Mouse (Mus musculus): ENCODE measurements around the gene Edaradd.

Edaradd gene

DNA sequence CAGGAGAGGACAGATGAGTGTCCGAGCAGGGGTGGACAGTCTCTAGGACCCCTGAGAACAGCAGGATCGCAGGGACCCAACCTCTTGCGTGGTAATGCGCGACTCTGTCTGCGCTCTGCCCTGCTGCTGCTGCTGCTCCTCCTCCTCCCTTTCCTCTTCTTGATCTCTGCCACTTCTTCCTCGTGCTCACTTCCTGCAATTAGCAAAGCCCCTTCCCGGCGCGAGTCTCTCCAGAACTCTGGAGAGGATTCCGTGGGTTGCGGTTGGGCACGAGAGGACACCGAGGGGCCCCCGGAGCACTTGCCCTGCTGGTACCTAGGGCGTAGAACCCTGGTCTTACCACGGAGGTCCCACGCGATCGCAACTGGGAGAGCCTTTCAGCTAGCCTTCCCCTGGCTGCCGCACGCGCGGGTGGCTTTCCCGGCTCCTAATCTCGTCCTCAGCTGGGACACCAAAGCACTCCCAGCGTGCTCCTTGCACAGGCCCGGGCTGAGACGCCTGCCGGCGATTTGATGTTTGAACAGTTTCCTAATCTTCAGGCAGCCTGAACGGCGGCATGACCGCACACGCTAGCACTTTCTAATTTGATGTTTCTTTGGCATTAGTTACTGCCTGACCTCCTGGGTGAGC lies at the start of gene Edaradd:
Gene Edaradd, minus strand, starts transcription at position 484 of the 630 bp plus-strand sequence.
- no peak for DNase-seq

DNA sequence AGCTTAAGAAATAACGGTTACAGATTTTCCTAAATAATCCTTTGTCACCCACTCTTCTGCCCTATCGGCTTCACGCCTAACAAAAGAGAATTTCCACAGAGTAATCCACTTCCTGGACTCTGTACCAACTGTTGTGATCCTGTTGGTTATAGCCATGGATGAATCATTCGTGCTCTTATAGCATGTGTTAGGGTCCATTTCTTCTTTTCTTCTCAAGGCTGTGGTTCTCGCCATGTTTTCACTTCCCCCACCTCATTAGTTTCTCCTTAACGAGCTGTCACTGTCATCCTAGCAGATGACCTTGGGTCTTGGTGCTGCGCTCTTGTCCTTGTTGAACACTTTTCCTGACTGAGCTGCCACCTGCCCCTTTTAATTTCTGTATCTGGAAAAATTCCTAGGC lies 49.5 kb upstream of the Edaradd start:
- no peak for DNase-seq

DNA sequence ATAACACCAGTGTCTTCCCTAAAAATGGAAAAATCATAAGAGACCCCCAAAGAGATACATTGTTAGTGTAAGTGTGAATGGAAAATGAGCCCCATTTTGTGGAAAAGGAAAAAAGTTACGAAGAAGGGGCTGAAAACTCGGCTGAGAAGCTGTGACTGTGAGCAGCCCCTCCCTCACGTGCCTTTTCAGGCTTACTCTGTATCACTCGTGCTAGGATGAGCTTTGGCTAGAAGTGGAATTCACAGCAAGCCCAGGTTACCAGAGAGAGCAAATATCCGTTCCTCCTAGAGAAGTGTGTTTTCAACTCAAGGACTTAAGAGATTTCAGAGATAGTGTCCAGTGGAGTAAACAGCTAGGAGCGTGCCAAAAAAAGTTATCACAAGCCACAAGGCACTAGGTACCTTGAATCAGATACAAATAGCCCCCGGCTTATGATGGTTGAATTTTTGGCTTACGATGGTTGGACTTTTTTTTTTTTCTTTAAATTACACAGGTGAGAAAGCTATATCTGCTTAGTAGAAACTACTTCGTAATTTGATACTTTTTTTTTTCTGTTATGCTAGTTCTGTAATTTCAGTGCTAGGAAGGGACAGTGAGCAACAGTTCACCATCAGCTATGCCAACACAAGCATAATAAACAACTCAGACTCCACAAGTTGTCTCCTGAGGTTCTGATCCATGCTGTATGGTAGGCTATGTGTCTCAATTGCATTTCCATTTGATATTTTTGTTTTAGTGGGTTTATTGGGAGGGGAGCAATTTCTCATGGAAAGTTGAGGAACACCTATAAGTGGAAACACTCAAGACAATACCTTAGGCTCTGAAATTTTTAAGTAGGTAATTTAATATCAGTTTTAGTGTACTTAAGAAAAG lies 48.6 kb upstream of the Edaradd start:
- DNase-seq, result no peak

DNA sequence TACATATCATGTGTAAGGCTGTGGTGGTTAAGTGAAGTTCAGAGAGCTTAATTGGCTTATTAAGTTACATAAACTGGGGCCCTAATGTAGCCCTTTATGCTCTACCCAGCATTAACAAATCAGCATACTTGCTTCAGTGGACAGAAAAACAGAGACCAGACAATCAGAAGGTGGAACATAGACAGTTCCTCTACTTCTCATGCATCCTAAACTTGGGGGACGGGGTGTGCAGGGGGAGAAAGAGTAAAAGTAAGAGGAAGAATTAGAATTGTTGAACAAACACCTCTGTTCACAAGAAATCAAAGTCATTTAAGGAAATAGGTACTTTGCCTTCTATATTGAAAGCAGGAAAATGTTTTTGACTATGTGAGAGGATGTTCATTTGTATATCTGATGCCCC lies 47.7 kb upstream of the Edaradd start:
- no peak for DNase-seq

DNA sequence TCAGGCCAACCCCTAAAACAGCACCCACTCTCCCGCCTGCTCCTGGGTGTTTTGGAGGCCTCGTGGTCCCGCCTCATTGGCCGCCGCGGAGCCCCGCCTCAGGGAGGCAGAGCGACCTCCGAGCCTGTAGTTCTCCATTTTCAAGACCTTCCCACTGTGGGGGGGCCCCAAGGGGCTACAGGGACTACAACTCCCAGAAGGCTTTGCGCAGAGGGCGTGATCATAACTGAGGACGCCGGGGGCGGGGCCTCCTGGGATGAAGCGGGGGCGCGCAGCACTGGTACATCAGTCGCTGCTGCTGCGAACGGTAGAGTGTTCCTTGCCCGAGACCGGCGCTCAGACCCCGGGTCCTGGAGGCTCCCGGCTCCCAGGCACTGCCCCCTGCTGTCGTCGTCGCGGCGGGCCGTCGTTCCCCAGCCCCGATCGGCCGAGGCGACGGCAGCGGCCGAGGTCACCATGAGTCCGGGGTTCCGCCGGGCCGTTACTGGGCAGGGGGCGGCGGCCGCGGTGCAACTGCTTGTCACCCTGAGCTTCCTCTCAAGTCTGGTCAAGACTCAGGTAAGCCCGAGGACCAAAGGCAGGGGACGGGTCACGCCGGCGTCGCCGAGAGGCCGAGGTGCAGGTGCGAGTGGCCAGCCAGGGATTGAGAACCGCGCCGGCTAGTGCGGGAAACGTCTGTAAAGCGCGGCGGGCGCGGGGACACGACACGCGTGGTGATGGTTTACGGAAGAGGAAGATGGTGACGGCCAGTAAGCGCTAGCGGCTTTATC lies 45.6 kb upstream of the Edaradd start, which contains the start of gene Ero1lb:
Gene Ero1lb, plus strand, starts transcription at position 254 of the 770 bp plus-strand sequence.
- DNase-seq, result peak; percentile 100

DNA sequence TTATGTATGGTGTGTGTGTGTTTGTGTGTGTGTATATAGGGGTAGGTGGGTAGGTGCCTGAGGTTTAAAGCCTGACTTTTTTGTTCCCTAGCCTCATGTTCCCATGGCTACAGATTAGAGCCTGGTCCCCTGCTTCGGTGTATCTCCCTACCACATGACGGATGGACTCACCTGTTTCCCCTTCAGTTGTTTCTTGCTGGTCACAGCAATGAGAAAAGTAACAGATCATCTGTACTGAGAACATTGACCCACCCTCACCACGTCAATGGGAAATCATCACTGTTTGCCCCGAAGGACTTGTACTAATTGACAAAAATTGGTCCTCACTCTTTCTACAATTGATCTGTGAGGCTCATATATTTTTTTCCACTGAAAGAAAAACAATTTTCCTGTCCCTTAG lies 42.0 kb upstream of the Edaradd start:
- DNase-seq, result no peak

DNA sequence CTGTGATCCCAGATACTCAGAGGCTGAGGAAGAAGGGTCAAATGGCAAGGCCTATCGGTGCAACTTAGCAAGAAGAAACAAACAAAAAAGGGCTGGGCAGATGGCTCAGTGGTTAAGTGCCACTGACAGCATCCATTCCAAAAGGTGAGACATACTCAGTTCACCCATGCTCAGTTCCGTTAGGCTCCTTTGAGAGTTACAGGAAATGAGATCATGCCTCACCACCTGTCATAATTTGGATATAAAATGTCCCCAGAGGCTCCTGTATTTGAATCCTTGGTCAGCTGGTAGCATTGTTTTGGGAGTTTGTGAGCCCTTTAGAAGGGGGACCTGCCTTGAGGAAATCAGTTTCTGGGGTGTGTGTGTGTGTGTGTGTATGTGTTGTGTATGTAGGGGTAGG lies 41.5 kb upstream of the Edaradd start:
- DNase-seq, result no peak

DNA sequence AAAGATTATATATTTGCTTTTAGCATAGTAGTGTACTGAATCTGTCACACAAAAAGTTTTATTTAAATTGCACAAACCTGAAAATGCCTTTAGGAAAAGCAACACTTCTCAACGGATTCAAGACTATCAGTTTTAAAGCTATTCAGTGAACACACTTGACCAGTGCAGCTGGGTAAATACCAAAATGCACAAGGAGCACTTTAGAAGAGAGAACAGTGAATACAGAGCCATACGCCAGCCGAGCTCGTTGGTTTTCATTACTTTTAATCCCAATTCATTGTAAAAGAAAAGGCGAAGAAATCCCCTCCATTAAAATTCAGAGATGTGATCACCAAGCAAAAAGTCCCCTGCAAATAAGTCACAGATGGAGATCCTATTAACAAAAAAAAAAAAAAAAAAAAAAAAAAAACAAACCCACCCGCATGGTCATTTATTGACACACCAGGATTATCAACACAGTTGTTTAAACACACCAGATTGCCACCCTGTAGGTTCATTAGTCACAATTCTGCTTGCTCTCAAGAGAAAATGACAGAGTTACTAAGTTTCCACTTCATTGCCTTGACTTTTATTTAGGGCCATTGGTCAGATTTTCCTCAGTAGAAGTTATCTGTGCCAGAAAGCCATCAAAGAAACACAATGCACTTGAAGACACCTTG lies 39.4 kb upstream of the Edaradd start:
- no peak for DNase-seq

DNA sequence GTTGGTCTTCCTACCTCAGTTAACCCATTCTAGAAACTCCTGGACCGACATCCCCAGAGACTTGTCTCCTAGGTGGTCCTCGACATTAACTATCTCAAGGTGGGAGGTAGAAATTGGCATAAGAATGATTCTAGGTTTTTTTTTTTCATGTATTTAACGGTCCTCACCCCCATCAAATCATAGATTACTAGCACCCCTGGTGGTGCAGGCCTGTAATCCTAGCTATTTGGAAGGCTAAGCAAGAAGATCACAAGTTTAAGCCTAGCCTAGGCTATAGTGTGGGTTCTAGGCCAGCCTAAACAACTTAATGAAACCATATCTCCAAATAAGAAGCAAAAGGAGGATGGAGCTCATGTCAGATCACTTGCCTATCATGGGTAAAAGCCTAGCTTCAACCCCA lies 38.8 kb upstream of the Edaradd start:
- DNase-seq, result no peak

DNA sequence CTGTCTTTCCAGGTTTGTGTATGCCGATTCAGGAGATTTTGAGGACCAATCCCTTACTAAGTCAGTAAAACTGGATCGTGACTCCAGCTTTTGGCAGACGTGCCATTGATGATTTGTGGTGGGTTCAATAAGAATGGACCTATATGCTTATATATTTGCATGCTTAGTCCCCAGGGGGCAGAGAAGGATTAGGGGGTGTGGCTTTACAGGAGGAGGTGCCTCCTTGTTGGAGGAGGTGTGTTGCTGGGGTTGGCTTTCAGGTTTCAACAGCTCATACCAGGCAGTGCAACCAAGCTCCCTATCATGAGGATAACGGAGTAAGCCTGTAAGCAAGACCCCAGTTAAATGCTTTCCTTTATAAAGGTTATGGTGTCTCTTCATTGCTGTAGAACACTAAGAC lies 34.0 kb upstream of the Edaradd start:
- DNase-seq, result no peak

DNA sequence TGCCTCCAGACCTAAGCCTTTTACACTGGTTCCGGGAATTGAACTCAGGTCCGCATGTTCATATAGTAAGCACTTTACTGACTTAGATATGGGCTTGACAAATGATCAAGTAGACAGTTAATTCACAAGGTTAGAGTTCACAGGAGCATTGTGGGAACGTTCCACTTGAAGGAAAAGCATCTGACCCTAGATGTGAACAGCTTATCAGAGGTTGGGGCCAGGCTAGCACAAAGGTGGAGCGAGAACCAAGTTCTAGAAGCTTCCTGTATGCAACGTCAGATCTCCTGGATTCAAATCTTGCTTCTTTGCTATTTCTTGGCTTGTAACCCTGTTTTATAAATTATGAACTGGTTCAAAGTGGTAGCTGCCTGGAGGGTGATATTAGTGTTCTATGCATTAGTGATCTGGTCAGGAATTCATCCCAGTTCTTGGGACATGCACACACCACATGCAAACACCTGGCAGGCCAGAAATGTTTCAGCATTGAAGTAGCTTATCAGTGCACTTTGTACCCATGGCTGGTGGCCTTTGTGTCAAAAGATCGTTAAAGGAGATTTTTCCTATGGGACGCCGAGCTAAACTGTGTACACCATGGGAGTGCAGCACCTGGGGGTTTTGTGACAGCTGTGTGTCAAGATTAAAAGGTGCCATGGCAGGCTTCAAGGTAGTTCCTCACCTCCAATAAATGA lies 23.8 kb upstream of the Edaradd start:
- DNase-seq, result no peak

DNA sequence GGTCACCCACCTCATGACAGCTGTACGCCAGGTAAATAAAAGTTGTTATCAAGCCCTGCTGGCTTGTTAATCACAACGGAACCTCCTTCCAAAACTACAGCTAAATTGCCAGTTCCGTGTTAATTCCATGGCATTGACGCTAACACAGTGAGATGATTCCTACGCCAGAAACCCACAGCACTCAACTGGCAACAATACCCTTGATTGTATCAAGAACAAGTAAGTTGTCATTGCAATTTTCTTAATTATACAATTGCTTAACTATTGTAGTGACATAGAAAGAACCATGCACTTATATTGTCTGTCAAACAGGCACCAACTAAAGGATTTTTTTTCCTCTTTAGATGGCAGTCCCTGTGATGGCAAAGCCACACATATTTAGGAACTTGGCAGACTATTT lies 23.0 kb upstream of the Edaradd start:
- DNase-seq, result no peak

DNA sequence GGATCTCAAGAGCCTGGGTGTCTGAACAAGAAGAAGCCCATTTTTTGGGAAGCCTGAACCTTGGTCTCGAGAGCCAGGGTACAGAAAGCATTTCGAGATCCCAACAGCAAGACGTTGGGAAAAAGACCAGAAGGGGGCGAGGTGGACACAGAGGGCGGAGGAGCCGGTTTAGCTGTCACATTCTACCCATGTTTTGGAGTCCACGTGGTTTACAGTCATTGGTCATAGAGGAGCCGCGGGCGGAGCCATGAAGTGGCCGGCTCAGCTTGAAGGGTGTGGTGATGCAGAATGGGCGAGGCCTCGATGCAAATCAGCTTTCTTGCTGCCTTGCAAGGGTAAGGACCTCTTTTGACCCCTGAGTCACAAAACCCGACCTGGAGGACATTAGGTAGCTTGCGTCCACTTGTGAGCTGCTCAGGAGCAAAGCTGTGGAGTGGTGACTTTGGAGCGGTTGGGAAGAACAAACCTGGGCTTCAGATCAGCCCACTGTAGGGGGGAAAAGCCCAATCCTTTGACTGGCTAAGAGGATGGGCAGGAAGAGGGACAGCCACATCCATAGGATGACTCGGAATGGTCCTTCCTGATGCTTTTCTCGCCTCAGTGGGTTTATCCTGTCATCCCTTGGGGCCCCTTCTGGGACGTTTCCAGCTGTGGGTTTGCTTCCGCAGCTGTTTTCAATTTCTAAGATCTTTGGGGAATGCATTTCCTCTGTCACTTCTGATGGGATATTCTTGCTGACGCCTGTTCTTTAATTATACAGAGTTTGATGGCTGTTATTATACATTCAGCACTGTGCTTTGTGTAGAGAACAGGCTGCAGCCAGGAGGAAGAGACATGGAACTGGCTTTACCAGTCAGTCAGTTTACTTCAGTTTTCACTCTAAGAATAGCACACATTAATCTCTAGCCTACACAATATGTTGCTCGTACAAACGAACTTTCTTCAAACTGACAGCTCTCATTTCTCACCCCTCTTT lies 22.1 kb upstream of the Edaradd start:
- no peak for DNase-seq

DNA sequence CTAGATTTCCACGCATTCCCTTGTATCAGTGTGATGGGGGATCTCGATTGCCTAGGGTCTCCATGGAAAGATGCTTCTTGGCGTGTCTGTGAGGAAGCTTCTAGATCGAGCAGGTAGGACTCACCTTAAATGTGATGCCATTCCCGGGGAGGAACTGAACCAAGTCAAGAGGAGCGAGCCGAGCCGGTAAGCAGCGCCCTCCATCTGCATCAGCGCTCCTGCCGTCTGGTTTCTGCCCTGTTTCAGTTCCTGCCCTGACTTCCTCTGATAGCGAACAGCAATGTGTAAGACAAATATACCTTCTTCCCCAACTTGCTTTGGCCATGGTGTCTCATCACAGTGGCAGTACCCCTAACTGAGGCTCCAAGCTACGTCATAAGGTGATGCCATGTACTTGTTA lies 19.9 kb upstream of the Edaradd start:
- no peak for DNase-seq

DNA sequence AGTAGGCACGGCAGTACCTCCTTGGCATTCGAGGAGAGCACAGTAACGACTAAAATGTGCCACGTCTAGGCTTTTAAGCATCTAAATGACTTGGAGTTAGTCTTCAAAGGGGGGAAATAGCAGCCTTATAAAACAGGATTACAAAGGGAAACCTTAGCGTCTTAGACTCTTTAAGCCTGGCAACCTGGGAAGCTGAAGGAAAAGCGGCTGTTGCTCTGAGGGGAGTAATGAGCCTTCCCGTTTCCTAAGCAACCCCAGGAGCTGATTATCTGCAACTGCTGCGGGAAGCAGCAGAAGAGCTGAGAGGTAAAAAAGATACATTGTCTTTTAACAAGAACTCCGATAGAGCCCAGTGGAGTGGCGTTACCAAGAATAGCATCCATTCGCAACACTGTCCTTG lies 19.5 kb upstream of the Edaradd start:
- DNase-seq, result no peak

DNA sequence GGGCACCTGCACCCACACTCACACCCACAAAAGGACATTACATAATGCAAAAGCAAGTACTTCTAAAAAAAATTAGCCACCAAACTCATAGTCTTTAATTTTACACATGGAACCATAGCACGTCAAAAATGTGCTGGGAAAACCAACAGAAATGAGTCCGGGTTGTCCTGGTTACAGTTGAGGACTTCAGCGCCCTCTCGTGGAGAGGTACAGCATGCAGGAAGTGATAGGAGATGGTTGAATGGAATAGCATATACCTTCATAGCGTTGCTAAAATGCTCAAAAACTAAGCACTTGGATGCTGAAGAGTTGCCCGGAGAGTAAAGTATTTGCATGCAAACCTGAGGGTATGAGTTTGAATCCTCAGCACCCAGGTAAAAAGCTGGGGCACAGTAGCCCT lies 17.7 kb upstream of the Edaradd start:
- peak; percentile 9 for DNase-seq

DNA sequence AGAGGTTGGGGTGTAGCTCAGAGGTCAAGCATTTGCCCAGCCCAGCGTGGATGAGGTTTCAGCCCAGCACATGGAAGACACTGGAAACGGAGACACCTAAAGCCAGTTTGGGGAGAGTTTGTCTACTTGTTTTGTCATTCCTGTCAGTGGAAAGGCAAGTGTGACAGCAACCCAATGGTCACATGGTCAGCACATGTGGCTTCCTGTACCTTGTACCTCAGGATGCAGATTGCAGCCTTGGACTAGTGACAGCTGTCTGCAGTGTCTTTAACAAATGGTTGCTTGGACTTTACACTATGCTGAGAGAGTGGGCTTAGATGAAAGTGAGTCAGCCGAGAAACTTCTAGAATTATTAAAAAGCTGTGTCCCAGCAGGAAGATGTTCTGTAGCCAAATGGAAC lies 14.4 kb upstream of the Edaradd start:
- DNase-seq, result no peak

DNA sequence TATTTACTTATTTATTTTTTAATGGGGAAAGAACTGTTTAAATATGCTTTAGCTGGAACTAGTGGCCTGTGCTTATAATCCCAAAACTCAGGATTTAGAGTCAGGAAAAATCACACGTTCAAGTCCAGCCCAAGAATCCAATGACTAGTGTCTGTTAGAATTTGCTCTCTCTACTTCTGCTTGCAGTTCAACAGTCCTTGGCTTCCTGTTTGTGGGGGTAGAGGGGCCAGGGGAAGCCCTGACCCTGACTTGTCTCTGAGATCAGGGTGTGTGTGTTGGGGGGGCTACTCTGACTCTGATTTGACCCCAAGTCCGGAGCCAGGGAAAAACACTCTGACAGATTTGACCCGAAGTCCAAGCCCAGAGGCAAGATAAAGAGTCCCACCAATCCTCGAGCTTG lies 5.4 kb upstream of the Edaradd start:
- DNase-seq, result no peak

DNA sequence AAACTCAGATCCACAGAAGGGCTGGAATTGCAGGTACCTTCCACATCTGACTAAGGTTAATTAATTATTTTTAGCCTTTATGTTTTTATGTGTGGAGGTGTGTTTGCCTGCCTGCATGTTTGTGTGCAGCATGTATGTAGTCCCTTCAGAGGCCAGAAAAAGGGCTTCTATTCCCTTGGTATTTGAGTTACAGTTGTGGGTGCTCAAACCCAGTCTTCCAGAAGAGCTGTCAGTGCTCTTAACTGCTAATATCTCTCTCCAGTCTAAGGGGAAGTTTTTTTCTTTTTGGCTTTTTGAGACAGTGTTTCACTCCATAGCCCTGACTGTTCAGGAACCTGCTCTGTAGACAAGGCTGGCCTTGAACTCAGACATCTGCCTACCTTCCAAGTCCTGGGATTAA lies 2.1 kb upstream of the Edaradd start:
- no peak for DNase-seq

DNA sequence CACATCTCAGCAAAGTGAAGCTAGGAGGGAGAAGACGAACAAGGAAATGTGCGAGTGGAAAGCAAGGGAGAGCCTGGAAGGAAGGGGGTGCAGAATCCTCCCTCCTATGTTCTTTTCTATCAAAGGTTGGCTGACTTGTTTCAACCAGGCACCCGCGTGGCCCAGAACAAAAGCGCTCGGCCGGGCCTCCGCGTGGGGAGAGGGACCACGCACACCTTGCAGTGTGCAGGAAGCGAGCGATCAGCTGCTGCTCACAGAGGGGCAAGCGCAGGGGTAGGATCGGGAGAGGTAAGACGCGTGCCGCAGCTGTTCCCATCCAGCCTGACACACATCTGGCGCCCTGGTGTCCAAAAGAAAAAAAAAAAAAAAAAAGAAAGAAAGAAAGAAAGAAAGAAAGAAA lies 867 bp downstream of the Edaradd start:
- DNase-seq, result no peak

All from cerebellum, adult 9-10 months (tissue).